Mouse (Mus musculus) neural tube, embryonic 11.5 days (tissue): ENCODE measurements around the gene Taz. TPM values are rescaled to one million over a fixed set of nuclear protein-coding genes. Genes with fewer than 3 reads are reported as not detected.
A peak's percentile ranks its signal among the peaks of the same experiment; 100 is the strongest.

Experiments used
- ATAC-seq: fragments of 200-750 bp; cut with Nextera tagmentation; 2 replicates; pipeline ENCODE4 v1.8.0; 2017; ENCODE audit warnings: moderate number of reproducible peaks, mild to moderate bottlenecking, moderate TSS enrichment, moderate library complexity; ENCODE audit not compliant: insufficient read depth, low FRiP score, low TSS enrichment
- DNase-seq: peaks from one replicate; pipeline ENCODE4 v3.0.0-alpha.2; 2015; ENCODE audit warnings: low spot score
- H3K27ac ChIP-seq: fragments of 300-500 bp; sonication (generic); 2 replicates; pipeline ENCODE4 v1.5.1; 2014; ENCODE audit warnings: low read depth, mild to moderate bottlenecking, low read length
- H3K27me3 ChIP-seq: fragments of 300-500 bp; sonication (generic); 2 replicates; pipeline ENCODE4 v1.6.1; 2014; ENCODE audit warnings: mild to moderate bottlenecking, low read length, mixed read lengths; ENCODE audit not compliant: control insufficient read depth, insufficient read depth
- H3K36me3 ChIP-seq: fragments of 300-500 bp; sonication (generic); 2 replicates; pipeline ENCODE4 v1.6.1; 2014; ENCODE audit warnings: mild to moderate bottlenecking, low read length, moderate library complexity, mixed read lengths; ENCODE audit not compliant: control insufficient read depth, insufficient read depth
- H3K4me1 ChIP-seq: fragments of 300-500 bp; sonication (generic); 2 replicates; pipeline ENCODE4 v1.6.1; 2014; ENCODE audit warnings: low read length, mixed read lengths; ENCODE audit not compliant: control insufficient read depth, insufficient read depth
- H3K4me2 ChIP-seq: fragments of 300-500 bp; sonication (generic); 2 replicates; pipeline ENCODE4 v1.6.1; 2014; ENCODE audit warnings: low read depth, mild to moderate bottlenecking, moderate library complexity
- H3K4me3 ChIP-seq: fragments of 300-500 bp; sonication (generic); 2 replicates; pipeline ENCODE4 v1.5.1; 2014; ENCODE audit warnings: low read depth, low read length
- H3K9ac ChIP-seq: fragments of 300-500 bp; sonication (generic); 2 replicates; pipeline ENCODE4 v1.6.1; 2014; ENCODE audit warnings: mild to moderate bottlenecking, low read length
- H3K9me3 ChIP-seq: fragments of 300-500 bp; sonication (generic); 2 replicates; pipeline ENCODE4 v1.6.1; 2016; ENCODE audit warnings: low read length; ENCODE audit not compliant: control insufficient read depth
- WGBS: fragments of 180-500 bp; shearing (Covaris S2); extraction: QIAGEN DNeasy Blood & Tissue Kit; methylation state at CpG from one replicate; pipeline ENCODE4 v1.1.7; 2014; 5-methylcytosine and 5-hydroxymethylcytosine counted together
- polyA plus RNA-seq: library from polyadenylated mRNA; unstranded; fragments of >200 nt; fragmentation: Nextera tagmentation; extraction: Ambion mirVana; gene quantifications from 2 replicates; pipeline ENCODE4 v1.2.1, GENCODE M21; 2014

The Taz gene
- polyA plus RNA-seq, result 56.1 and 58.5 TPM in 2 replicates

GRCm38 (mm10) chrX:74281732-74282394 lies at the start of gene Taz, which contains the start of gene Dnase1l1:
Gene Taz (plus strand): TSS chrX:74281912.
Gene Dnase1l1 (minus strand): TSS chrX:74282337.
- ATAC-seq (peak; percentile 66), DNase-seq (peak; percentile 56)
- WGBS, result 13% methylated on average over 16 of the region's 16 CpGs
- Histone ChIP-seq H3K27ac (0 out of 2 replicates have a peak within 1 kb of the TSS, but pooled peaks have one; percentile 3), H3K4me2 (peak within 1 kb of the TSS; percentile 65), H3K36me3 (no peaks in the 10 kb centered on the region), H3K9ac (peak within 1 kb of the TSS; percentile 71), H3K9me3 (no peaks in the 10 kb centered on the region), H3K27me3 (no peaks in the 10 kb centered on the region), H3K4me3 (peak within 1 kb of the TSS; percentile 57), H3K4me1 (no peaks in the 10 kb centered on the region; the same call in 1 of the 2 replicates)

DNA sequence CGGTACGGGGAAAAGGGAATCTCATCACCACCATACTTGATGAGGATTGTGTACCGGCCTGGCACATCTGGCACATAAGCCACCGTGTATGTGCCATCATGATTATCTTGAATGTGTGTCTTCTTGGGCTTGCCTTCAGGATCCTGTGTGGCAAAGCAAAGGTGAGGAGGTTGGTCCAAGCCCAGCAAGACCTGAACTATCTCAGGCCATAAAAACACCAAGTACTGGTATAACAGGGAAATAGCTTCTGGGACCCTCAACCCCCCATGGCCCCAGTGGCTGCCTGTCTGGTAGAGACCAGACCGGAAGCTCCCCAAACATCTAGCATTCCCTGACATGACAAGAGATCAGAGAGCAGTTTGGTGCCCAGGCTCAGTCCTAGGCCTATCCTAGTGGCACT lies 48.5 kb upstream of the Taz start:
- no peak overlapping the region for H3K27ac ChIP-seq
- ATAC-seq (no peak), DNase-seq (no peak)
- no peaks in the 10 kb centered on the region for H3K4me1 ChIP-seq
- no peak overlapping the region for H3K4me3 ChIP-seq
- H3K4me2 ChIP-seq, result no peak overlapping the region
- WGBS, result 90% methylated on average over 5 of the region's 5 CpGs
- no peaks in the 10 kb centered on the region for H3K27me3 ChIP-seq
- H3K9me3 ChIP-seq, result no peaks in the 10 kb centered on the region
- peaks cover 16% of the 10 kb centered on the region for H3K36me3 ChIP-seq
- no peak overlapping the region for H3K9ac ChIP-seq

DNA sequence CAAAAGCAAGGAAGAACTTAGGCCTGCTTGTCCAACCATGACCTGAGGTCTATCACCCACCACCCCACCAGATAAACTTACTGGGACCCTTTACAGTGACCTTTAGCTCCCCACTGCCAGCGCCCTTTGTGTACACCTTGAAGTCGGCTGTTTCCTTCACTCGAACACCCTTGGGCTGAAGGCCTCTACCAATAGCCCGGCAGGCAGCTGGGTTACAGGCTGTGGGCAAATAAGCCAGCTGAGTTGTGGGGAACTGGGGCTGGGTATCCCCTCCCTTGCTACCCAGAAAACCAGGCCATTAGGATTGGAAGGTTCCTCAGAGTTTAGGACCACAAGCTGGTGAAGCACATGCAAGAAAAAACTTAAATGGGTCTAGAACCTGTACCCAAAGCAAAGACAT lies 41.4 kb upstream of the Taz start:
- no peak for ATAC-seq
- 89% methylated on average over 4 of the region's 4 CpGs for WGBS
- DNase-seq, result no peak
- no peak overlapping the region for H3K27ac ChIP-seq
- H3K4me1 ChIP-seq, result no peaks in the 10 kb centered on the region
- H3K36me3 ChIP-seq, result peaks cover 7% of the 10 kb centered on the region
- H3K27me3 ChIP-seq, result no peaks in the 10 kb centered on the region
- no peaks in the 10 kb centered on the region for H3K9me3 ChIP-seq
- no peak overlapping the region for H3K4me3 ChIP-seq
- no peak overlapping the region for H3K4me2 ChIP-seq
- H3K9ac ChIP-seq, result no peak overlapping the region

- DNase-seq, result no peak
- Histone ChIP-seq H3K4me1 (no peaks in the 10 kb centered on the region), H3K4me2 (peak overlapping the region; percentile 38), H3K4me3 (no peak overlapping the region), H3K9ac (no peak overlapping the region), H3K36me3 (peaks cover 6% of the 10 kb centered on the region), H3K9me3 (no peaks in the 10 kb centered on the region), H3K27me3 (no peaks in the 10 kb centered on the region), H3K27ac (no peak overlapping the region)
- ATAC-seq, result no peak
- WGBS, result 88% methylated on average over 2 of the region's 2 CpGs
Measured at GRCm38 (mm10) chrX:74243396-74243795, 38.3 kb upstream of the Taz start.

- WGBS, result 73% methylated on average over 3 of the region's 3 CpGs
- Histone ChIP-seq H3K4me3 (peak overlapping the region; percentile 58), H3K4me2 (peak overlapping the region; percentile 38), H3K9me3 (no peaks in the 10 kb centered on the region), H3K27ac (no peak overlapping the region), H3K36me3 (peaks cover 6% of the 10 kb centered on the region), H3K27me3 (no peaks in the 10 kb centered on the region), H3K9ac (0 out of 2 replicates have a peak overlapping the region, but pooled peaks have one; percentile 41), H3K4me1 (no peaks in the 10 kb centered on the region)
- no peak for ATAC-seq
- no peak for DNase-seq
Measured at GRCm38 (mm10) chrX:74243807-74244206, 37.9 kb upstream of the Taz start.

DNA sequence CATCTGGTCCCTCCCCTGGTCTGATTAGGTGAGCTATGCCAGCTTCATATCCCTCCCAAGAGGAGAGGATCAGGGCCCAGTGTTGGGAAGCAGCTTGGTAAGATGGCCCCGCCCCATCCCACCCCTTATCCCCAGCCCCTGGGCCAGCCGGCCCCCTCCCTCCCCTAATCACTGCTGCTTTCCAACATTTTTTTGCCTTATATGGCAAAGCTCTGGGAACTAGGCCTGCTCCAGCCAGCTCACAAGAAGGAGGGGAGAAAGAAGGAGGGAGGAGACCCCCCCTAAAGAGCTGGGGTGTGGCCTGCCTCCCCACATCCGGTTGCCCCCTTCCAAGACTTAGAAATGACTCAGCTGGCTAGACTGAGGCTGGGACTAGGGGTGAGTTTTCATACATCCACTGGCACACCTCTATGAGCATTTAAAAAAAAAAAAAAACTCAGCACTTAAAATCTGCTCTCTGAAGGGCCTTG lies 37.1 kb upstream of the Taz start:
- ATAC-seq (0 out of 2 replicates have a peak, but pooled peaks have one; percentile 7), DNase-seq (peak; percentile 64)
- Histone ChIP-seq H3K9me3 (no peaks in the 10 kb centered on the region), H3K9ac (peak overlapping the region; percentile 41), H3K4me3 (peak overlapping the region; percentile 58), H3K4me2 (peak overlapping the region; percentile 38), H3K27me3 (no peaks in the 10 kb centered on the region), H3K4me1 (no peaks in the 10 kb centered on the region), H3K27ac (no peak overlapping the region), H3K36me3 (peaks cover 2% of the 10 kb centered on the region)
- 13% methylated on average over 3 of the region's 3 CpGs for WGBS

DNA sequence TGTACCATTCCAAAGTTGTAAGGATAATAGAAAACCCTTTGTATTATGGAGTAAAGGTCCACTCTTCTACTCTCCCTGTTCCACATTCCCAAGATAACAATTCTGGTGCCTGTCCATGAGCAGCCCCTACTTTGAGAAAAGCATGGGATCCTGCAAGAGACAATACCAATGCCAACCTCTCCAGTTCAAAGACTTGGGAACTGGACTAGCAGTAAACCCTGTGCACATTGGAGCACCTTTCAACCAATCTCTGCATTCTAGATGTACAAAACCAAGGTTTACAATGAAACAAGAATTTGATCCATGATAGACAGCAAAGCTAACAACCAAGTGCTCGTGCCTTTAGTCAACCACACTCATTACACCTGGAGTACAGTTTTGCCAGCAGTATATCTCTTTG lies 36.6 kb upstream of the Taz start:
- ATAC-seq, result no peak
- no peak for DNase-seq
- Histone ChIP-seq H3K9me3 (no peaks in the 10 kb centered on the region), H3K4me1 (no peaks in the 10 kb centered on the region), H3K4me2 (peak overlapping the region; percentile 38), H3K27ac (no peak overlapping the region), H3K27me3 (no peaks in the 10 kb centered on the region), H3K36me3 (peaks cover 2% of the 10 kb centered on the region), H3K4me3 (peak overlapping the region; percentile 58), H3K9ac (peak overlapping the region; percentile 79)
- WGBS, result 40% methylated on average over 1 of the region's 1 CpGs

DNA sequence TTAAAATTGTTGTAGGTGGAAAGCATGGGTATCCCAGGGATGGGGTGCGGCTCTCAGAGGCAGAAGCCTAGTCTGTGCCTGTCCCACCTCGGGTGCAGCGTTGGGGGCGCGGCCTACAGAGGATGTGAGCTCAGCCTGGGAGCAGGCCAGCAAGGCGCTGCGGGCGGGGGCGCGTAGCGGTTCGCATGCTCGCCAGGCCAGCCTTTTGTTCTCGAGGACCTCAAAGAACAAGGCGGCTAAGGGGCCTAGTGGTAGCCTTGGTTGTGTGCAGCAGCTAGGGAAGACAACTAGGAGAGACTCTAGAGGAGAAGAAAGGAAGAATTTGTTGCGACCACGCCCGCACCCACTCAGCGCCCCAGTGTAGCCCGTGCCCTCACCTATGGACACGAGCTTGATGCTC lies 36.0 kb upstream of the Taz start:
- peak; percentile 67 for ATAC-seq
- Histone ChIP-seq H3K27ac (peak overlapping the region; percentile 74), H3K36me3 (peaks cover 2% of the 10 kb centered on the region), H3K4me2 (peak overlapping the region; percentile 38), H3K9me3 (no peaks in the 10 kb centered on the region), H3K27me3 (no peaks in the 10 kb centered on the region), H3K9ac (peak overlapping the region; percentile 79), H3K4me1 (no peaks in the 10 kb centered on the region), H3K4me3 (peak overlapping the region; percentile 58)
- WGBS, result 18% methylated on average over 21 of the region's 21 CpGs
- peak; percentile 75 for DNase-seq

- Histone ChIP-seq H3K4me2 (peak overlapping the region; percentile 44), H3K9ac (peak overlapping the region; percentile 79), H3K9me3 (no peaks in the 10 kb centered on the region), H3K4me3 (peak overlapping the region; percentile 58), H3K4me1 (no peaks in the 10 kb centered on the region), H3K27me3 (no peaks in the 10 kb centered on the region), H3K27ac (peak overlapping the region; percentile 74), H3K36me3 (peaks cover 2% of the 10 kb centered on the region)
- ATAC-seq (peak; percentile 92), DNase-seq (peak; percentile 87)
- 25% methylated on average over 36 of the region's 38 CpGs for WGBS
Measured at GRCm38 (mm10) chrX:74246213-74246681, 35.5 kb upstream of the Taz start.
